Mouse (Mus musculus) heart, postnatal 25 days (tissue): Measurements from ENCODE around the gene Gm20388. TPM values are rescaled to one million over a fixed set of nuclear protein-coding genes. Genes with fewer than 3 reads are reported as not detected.

Experiments
- DNase-seq: peaks from one replicate; pipeline ENCODE4 v3.0.0; 2022; ENCODE audit warnings: low spot score
- intact Hi-C: fragments of 180-260 bp; cut with DNase I; formaldehyde crosslinking; loops from one replicate; pipeline ENCODE4 v1.15.1; 2025
- total RNA-seq, 2 experiments: library from RNA; stranded (reverse); gene quantifications; 2 replicates each; pipeline ENCODE4 v1.2.3; 2021

The Gm20388 gene
- total RNA-seq, 2 experiments from 2014 or later = 2.7 TPM; not detected in 1

GRCm38 (mm10) chr8:121035611-121036010, 1125.0 kb downstream of the Gm20388 start:
- DNase-seq = no peak
- intact Hi-C loops = no loop called here

- intact Hi-C loops = no loop called here
- DNase-seq = no peak
These were observed 1133.2 kb downstream of the Gm20388 start for GRCm38 (mm10) chr8:121043719-121044440.

DNA sequence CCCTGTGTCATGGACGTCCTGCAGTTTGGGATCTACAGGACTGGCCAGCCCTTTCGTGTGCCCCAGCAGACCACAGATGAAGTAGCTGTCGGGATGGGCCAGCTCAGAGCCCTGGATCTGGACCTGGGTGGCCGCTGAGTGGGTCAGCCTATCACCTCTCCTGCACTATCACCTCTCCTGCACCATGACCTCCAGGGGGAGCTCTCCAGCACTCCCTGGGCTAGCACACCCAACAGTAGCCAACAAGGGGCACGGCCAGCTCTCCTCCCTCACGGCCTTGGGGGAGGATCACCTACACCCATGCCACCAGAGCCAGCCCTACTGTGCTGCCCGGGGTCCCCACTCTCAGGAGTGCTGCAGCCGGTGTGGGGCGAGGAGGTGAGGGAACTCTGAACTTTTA, 1136.8 kb downstream of the Gm20388 start:
- DNase-seq = no peak
- intact Hi-C loops = no loop called here

- intact Hi-C loops = no loop called here
- DNase-seq = no peak
These were observed 1147.4 kb downstream of the Gm20388 start for GRCm38 (mm10) chr8:121058081-121058480.

DNA sequence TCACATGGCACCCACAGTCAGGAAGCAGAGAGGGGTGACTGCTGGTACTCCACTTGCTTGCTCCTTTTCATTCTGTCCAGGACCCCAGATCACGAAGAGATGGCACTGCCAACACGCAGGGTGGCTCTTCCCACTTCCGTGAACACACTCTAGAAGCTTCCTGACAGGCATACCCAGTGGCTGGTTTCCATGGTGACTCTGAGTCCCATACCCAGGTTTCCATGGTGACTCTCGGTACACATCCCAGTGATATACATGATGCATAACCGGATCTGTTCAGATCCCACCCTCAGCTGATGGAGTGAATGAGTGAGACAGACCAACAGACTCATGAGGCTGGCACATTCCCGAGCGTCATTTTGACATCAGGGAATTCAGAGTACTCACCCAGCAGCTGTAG, 1148.5 kb downstream of the Gm20388 start:
- intact Hi-C loops = no loop called here
- DNase-seq = no peak

DNA sequence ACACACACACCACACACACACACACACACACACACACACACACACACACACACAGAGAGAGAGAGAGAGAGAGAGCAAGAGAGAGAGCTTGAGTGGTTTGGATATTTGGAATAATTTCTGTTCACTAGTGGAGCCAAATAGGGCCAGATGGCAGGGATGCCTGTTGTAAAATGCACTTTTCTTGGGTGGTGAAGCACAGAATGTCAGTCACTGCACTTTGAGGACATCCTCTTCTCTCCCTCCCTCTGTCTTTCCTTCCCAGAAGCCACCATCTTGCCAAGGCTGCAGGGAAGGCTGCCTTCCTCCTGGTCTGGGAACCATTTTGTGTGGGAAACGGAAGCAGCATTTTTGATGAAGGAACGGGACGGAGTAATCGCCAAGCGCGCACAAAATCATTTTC, 1151.9 kb downstream of the Gm20388 start:
- intact Hi-C loops = no loop called here

DNA sequence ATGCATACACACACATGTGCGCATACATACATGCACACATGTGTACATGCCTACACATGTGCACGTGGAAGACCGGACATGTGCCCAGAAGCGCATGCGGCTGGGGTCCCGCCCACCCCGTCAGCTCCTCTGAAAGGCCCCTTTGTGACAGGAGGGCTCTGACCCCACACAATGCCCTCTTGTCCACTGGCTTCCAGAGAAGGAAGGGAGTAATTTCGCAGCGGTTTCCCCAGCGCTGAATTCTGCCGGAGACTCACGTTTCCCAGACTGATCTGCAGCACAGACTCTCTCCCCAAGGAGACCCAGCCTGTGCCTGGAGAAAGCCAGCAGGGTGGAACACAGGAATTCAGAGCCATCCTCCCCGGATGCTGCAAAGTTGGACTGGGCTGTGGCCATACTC, 1153.0 kb downstream of the Gm20388 start:
- DNase-seq = no peak
- intact Hi-C loops = no loop called here

More for the DNA sequence above, 1151.9 kb downstream of the Gm20388 start:
- no peak for DNase-seq

DNA sequence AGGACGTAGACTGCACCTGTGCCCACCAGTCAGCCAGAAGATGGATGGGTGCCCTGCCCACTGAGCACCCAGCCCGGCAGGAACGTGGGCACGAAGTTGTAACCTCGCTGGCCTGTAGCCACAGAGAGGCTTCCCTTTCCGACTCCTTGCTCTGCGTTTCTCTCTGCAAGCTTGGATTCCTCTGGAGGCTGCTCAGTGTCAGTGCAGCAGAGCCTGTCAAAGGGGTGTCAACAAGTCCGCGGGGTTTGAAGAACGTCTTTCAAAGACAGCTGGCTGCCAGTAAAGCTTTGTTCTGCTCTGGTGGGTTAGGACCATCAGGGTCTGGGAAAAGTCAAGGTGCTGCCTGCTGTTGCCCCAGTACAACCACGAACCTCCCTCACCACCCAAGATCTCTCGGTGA, 1160.8 kb downstream of the Gm20388 start:
- no peak for DNase-seq
- intact Hi-C loops = no loop called here

DNA sequence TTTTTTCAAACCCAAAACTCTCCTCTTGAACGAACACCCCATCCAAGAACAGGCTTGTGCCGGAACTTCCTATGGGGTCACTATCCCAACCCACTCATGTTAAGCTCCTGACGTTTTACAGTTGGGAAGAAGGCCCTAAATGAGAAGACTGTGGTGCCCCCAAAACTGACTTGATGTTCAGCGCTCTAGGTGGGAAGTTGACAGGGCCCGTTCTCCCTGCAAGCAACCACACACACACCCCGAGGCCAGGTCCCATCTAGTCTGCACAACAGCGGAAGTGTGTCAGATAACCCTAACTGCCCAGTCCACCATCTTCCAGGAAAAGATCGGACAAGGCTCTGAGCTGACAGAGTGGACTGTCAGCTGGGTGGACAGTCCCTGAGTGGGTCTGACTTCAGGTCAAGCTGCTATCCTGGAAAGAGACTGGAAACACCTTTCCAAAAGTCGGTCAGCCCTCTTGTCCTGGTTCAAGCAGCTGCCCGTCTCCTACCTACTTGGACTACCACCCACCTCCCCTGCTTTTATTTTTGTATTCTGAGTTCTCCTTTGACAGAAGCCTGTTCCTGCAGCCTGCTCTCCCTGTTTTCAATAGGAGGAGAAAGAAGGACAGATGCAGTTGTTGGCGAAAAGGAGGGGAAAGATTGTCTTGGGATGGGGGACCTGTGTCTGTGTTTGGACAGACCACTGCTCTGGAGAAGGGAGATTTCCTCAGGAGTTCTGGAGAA, 1161.9 kb downstream of the Gm20388 start:
- intact Hi-C loops = no loop called here
- DNase-seq = no peak

DNA sequence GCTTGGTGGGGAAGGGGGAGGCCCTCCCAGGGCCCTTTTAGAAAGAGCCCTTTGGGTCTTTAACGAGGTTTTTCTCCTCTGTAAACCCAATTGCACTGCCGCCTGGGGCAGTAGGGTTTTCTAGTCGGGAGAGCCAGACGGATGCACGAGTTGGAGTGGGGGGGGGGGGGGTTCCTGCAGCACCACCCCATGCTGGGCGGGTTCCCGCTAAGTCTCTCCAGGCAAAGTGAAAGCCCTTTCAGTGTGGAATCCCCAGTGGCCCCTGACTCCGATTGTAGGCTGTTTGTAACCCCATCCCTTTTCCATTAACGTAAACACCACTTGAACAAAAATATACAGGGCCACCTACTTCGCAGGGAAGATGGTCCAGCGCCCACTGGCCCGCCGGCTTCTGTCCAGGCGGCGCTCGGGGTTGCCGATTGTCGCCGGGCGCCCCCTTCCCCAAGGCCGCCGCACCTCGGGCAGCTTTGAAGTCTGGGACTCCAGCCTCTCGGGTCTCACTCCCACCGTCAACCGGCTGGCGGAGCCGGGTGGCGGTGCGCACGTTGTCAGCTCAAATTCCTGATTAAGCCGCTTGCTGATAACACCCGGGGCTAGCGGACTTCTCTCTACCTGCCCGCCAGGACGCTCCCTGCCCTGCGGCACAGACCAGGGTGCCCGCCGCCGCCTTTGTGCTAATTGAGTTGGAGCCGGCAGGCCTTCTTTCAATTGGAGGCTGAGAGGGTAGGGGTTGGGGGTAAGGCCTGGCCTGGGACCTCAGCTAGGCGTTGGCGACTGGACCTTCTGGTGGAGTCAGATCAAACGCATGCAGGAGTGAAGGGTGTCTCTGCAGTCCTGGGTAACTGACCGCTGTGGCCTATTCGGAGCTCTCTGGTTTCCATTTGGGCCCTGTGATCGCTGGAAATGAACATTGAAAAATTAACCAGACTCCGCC, 1162.8 kb downstream of the Gm20388 start:
- intact Hi-C loops = no loop called here
- DNase-seq = no peak

GRCm38 (mm10) chr8:121074108-121074847, 1163.6 kb downstream of the Gm20388 start:
- intact Hi-C loops = no loop called here
- DNase-seq = no peak

DNA sequence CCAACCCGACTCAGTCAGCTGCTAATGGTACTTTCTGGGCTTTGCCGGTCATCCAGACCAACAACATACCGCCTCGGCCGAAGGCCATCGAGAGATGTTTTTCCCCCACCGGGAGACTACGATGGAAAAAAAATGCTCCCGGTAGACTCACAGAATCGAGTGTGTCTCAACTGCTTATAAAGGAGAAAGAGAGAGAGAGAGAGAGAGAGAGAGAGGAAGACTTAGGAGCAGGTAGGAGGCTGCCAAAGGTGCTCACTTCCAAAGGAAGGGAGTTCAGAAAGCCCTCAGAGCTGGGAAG, 1164.2 kb downstream of the Gm20388 start:
- no peak for DNase-seq
- intact Hi-C loops = no loop called here

DNA sequence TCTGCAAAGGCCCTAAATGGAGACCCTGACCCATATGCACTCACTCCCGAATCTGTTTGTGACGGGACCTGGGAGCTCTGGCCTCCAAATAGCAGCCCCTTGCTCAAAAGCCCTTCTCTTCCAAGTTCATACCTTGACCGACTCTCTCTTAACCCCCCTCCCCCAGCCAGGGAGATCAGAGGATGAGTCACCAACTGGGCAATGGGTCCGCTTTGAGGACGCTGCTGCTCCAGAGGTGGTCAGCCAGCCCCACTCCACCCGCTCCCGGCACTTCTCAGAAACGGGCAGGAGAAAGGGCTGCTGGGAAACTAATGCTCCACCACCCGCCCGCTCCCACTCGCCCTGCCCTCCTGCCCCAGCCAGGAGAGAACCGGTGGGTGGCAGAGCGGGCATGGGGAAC, 1165.3 kb downstream of the Gm20388 start:
- intact Hi-C loops = no loop called here
- no peak for DNase-seq

DNA sequence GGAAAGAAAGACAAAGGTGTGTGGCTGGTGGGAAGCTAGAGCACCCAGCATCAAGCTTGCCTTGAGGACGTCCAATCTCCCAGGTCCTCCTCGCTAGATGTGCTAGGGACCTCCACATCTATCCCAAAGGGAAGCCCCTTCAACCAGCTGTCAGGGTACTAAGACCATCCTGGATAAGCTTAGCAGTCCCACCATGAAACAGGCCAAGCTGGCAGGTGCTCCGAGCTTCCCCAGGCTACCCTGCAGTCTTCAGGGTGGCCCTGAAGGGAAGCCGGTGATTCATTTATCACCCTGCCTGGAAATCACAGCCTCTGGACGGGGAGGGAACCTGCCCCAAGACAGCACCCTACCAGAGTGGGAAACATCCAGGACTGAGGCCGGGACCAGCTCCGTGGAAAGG, 1165.9 kb downstream of the Gm20388 start:
- intact Hi-C loops = no loop called here
- no peak for DNase-seq

DNA sequence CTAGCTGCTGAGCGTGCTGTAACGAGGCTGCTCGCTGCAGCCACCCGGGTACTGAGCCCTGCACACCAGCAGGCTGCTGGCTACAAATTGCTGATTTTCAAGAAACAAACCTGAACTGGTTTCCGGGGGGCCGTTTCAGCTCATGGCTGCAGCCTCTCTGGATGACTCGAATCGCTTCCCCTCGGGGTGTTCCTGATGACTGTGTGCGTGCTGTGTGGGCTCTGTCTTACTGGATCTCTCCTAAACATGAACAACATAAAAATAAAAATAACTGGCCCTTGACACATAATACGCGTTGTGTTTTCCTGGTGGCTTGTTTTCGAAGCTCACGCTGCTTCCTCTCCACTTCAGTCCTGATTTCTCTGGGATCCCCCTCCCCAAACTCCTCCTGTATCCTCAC, 1168.1 kb downstream of the Gm20388 start:
- DNase-seq = no peak
- intact Hi-C loops = no loop called here

DNA sequence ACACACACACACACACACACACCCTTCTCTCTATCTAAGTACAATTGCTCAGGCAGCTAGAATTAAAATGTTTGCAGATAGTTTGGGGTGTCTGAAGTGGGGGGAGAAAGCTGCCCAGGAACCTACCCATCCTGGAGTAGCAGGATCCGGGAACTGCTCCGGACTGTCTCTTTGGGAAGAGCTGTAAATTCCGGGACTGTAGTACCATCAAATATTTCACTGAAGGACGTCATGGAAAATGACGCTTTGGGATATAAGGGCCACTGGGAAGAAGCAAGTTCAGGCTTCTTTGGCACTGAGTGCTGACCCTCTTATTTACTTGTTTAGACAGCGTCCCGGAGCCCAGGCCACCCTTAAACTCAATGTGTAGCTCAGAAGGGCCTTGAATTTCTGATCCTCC, 1168.6 kb downstream of the Gm20388 start:
- intact Hi-C loops = no loop called here
- DNase-seq = no peak

GRCm38 (mm10) chr8:121079944-121080343, 1169.3 kb downstream of the Gm20388 start:
- no peak for DNase-seq
- intact Hi-C loops = no loop called here

DNA sequence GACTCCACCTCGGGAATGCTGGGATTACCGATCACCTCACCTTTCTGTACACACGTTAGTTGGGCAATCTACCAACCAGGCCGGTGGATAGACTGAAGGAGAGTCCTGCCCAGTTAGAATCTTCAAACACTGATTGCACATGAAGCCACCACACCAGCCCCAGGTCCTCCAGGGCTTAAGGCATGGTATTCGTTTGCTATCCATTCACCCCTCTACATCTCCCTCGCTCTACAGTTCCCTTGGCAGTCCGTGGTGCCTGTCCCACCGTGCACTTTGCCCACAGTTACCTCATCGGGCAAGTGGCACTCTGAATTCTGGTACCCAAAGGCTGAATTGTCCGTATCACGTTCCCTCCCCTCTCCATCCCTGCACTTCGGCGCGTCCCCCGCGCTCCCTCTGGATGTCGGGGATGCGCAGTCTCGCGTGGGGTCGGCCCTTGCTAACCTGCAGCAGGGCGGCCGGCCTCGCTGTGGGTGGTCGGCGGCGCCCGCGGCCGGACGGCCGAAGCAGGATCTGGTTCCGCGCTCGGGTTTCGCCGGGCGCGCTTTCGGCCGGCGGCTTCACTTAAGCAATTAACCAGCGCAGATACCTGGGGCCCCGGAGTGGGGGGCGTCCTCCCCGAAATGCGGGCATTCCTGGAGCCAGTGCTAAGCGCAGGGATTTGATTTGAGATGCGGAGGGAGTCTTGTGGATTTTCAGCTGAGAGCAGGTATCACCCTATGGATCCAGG, 1169.9 kb downstream of the Gm20388 start:
- DNase-seq = no peak
- intact Hi-C loops = no loop called here

DNA sequence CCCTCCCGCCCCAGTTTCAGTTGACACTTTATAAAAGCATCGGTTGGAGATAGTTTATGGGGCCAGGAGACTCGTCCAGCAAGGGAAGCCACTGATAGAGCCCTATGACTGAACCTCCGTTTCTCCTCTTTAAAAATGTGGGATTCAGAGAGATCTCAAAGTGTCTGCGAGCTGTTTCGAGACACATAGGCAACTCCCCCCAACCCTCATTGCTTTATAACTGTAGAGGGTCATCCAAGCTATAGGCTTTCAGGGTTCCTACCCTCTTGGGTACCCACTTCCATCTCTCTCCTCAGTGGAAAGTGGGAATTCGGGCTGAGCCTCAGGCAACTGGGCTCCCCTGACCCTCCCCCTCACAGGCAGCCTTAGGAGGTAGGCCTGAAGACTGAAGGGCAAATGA, 1170.8 kb downstream of the Gm20388 start:
- DNase-seq = no peak
- intact Hi-C loops = no loop called here
